Mouse (Mus musculus) stomach, embryonic 14.5 days (tissue): ENCODE data around the gene Fcamr. TPM values are rescaled to one million over a fixed set of nuclear protein-coding genes. Genes with fewer than 3 reads are reported as not detected.

ENCODE experiments used
- ATAC-seq: fragments of 200-750 bp; cut with Nextera tagmentation; 2 replicates; pipeline ENCODE4 v1.8.0; 2017; ENCODE audit warnings: low read depth, moderate TSS enrichment; ENCODE audit not compliant: insufficient number of reproducible peaks, insufficient read depth, low FRiP score
- H3K27ac ChIP-seq: fragments of 300-500 bp; sonication (generic); 2 replicates; pipeline ENCODE4 v1.5.1; 2014; ENCODE audit warnings: mild to moderate bottlenecking, low read length, moderate library complexity, mixed read lengths
- H3K27me3 ChIP-seq: fragments of 300-500 bp; sonication (generic); 2 replicates; pipeline ENCODE4 v1.6.1; 2014; ENCODE audit warnings: low read length, control low read depth, mixed read lengths; ENCODE audit not compliant: control insufficient read depth, insufficient read depth
- H3K36me3 ChIP-seq: fragments of 300-500 bp; sonication (generic); 2 replicates; pipeline ENCODE4 v1.6.1; 2014; ENCODE audit warnings: mild to moderate bottlenecking, control low read depth, low read length, moderate library complexity, mixed read lengths; ENCODE audit not compliant: control insufficient read depth, insufficient read depth
- H3K4me1 ChIP-seq: fragments of 300-500 bp; sonication (generic); 2 replicates; pipeline ENCODE4 v1.6.1; 2014; ENCODE audit warnings: low read length, control low read depth, mixed read lengths; ENCODE audit not compliant: control insufficient read depth, insufficient read depth
- H3K4me2 ChIP-seq: fragments of 300-500 bp; sonication (generic); replicated peaks from 2 replicates; pipeline ENCODE4 v1.6.1; 2014; ENCODE audit warnings: low read depth, low read length, control low read depth
- H3K4me3 ChIP-seq: fragments of 300-500 bp; sonication (generic); 2 replicates; pipeline ENCODE4 v1.5.1; 2014; ENCODE audit warnings: low read depth, low read length, control low read depth
- H3K9ac ChIP-seq: fragments of 300-500 bp; sonication (generic); replicated peaks from 2 replicates; pipeline ENCODE4 v1.6.1; 2014; ENCODE audit warnings: low read depth, mild to moderate bottlenecking, control low read depth, low read length, moderate library complexity, mixed read lengths
- H3K9me3 ChIP-seq: fragments of 300-500 bp; sonication (generic); 2 replicates; pipeline ENCODE4 v1.6.1; 2016; ENCODE audit warnings: low read depth, low read length, control low read depth; ENCODE audit not compliant: control insufficient read depth
- WGBS: fragments of 180-500 bp; shearing (Covaris S2); extraction: QIAGEN DNeasy Blood & Tissue Kit; methylation state at CpG from one replicate; pipeline ENCODE4 v1.1.7; 2014; 5-methylcytosine and 5-hydroxymethylcytosine counted together
- polyA plus RNA-seq: library from polyadenylated mRNA; unstranded; fragments of >200 nt; fragmentation: Nextera tagmentation; extraction: Ambion mirVana; gene quantifications from 2 replicates; pipeline ENCODE4 v1.2.1, GENCODE M21; 2014

Gene Fcamr
- polyA plus RNA-seq, 1 experiment from 2014 or later, result 0.22 TPM

- no peak for ATAC-seq
- H3K9me3 ChIP-seq, result no peaks in the 10 kb centered on the region
- no peaks in the 10 kb centered on the region for H3K4me1 ChIP-seq
- WGBS, result 77% methylated on average over 5 of the region's 5 CpGs
- H3K4me3 ChIP-seq, result no peak overlapping the region
- no peaks in the 10 kb centered on the region for H3K36me3 ChIP-seq
- no peaks in the 10 kb centered on the region for H3K27me3 ChIP-seq
- no peak overlapping the region for H3K9ac ChIP-seq
- no peak overlapping the region for H3K27ac ChIP-seq
- H3K4me2 ChIP-seq, result no peak overlapping the region
Observed at GRCm38 (mm10) chr1:130832230-130833149, 31.8 kb downstream of the Fcamr start.

- Histone ChIP-seq H3K4me3 (no peak overlapping the region), H3K9ac (no peak overlapping the region), H3K27ac (no peak overlapping the region), H3K27me3 (no peaks in the 10 kb centered on the region), H3K4me2 (no peak overlapping the region), H3K9me3 (no peaks in the 10 kb centered on the region), H3K4me1 (no peaks in the 10 kb centered on the region), H3K36me3 (no peaks in the 10 kb centered on the region)
- WGBS, result 82% methylated on average over 6 of the region's 6 CpGs
- ATAC-seq, result no peak
Observed at GRCm38 (mm10) chr1:130835161-130835936, 34.6 kb downstream of the Fcamr start.

GRCm38 (mm10) chr1:130838288-130838687 lies 37.6 kb downstream of the Fcamr start:
- H3K36me3 ChIP-seq, result no peaks in the 10 kb centered on the region
- no peak overlapping the region for H3K9ac ChIP-seq
- no peak for ATAC-seq
- H3K9me3 ChIP-seq, result no peaks in the 10 kb centered on the region
- 47% methylated on average over 6 of the region's 6 CpGs for WGBS
- no peaks in the 10 kb centered on the region for H3K4me1 ChIP-seq
- no peaks in the 10 kb centered on the region for H3K27me3 ChIP-seq
- no peak overlapping the region for H3K4me3 ChIP-seq
- H3K4me2 ChIP-seq, result no peak overlapping the region
- H3K27ac ChIP-seq, result no peak overlapping the region

GRCm38 (mm10) chr1:130840599-130841379 lies 40.1 kb downstream of the Fcamr start:
- no peaks in the 10 kb centered on the region for H3K36me3 ChIP-seq
- H3K4me3 ChIP-seq, result no peak overlapping the region
- no peaks in the 10 kb centered on the region for H3K27me3 ChIP-seq
- no peak for ATAC-seq
- no peak overlapping the region for H3K4me2 ChIP-seq
- 31% methylated on average over 8 of the region's 8 CpGs for WGBS
- H3K9ac ChIP-seq, result no peak overlapping the region
- H3K4me1 ChIP-seq, result no peaks in the 10 kb centered on the region
- H3K27ac ChIP-seq, result no peak overlapping the region
- no peaks in the 10 kb centered on the region for H3K9me3 ChIP-seq

GRCm38 (mm10) chr1:130841621-130842020 lies 40.9 kb downstream of the Fcamr start:
- H3K9me3 ChIP-seq, result no peaks in the 10 kb centered on the region
- H3K27ac ChIP-seq, result no peak overlapping the region
- H3K4me1 ChIP-seq, result no peaks in the 10 kb centered on the region
- no peak for ATAC-seq
- no peak overlapping the region for H3K4me3 ChIP-seq
- H3K27me3 ChIP-seq, result no peaks in the 10 kb centered on the region
- H3K36me3 ChIP-seq, result no peaks in the 10 kb centered on the region
- H3K9ac ChIP-seq, result no peak overlapping the region
- WGBS, result 72% methylated on average over 7 of the region's 7 CpGs
- no peak overlapping the region for H3K4me2 ChIP-seq

GRCm38 (mm10) chr1:130844516-130844915 lies 43.8 kb downstream of the Fcamr start:
- no peaks in the 10 kb centered on the region for H3K27me3 ChIP-seq
- no peak overlapping the region for H3K4me3 ChIP-seq
- ATAC-seq, result no peak
- no peaks in the 10 kb centered on the region for H3K4me1 ChIP-seq
- H3K36me3 ChIP-seq, result no peaks in the 10 kb centered on the region
- 82% methylated on average over 7 of the region's 7 CpGs for WGBS
- no peak overlapping the region for H3K9ac ChIP-seq
- no peak overlapping the region for H3K4me2 ChIP-seq
- H3K27ac ChIP-seq, result no peak overlapping the region
- H3K9me3 ChIP-seq, result no peaks in the 10 kb centered on the region

GRCm38 (mm10) chr1:130849530-130850214 lies 49.0 kb downstream of the Fcamr start:
- no peak for ATAC-seq
- H3K27me3 ChIP-seq, result no peaks in the 10 kb centered on the region
- H3K4me1 ChIP-seq, result no peaks in the 10 kb centered on the region
- H3K9ac ChIP-seq, result no peak overlapping the region
- no peaks in the 10 kb centered on the region for H3K36me3 ChIP-seq
- H3K4me2 ChIP-seq, result no peak overlapping the region
- H3K27ac ChIP-seq, result no peak overlapping the region
- WGBS, result 90% methylated on average over 10 of the region's 10 CpGs
- no peaks in the 10 kb centered on the region for H3K9me3 ChIP-seq
- H3K4me3 ChIP-seq, result no peak overlapping the region

GRCm38 (mm10) chr1:130850405-130850804 lies 49.7 kb downstream of the Fcamr start:
- Histone ChIP-seq H3K9me3 (no peaks in the 10 kb centered on the region), H3K9ac (no peak overlapping the region), H3K4me3 (no peak overlapping the region), H3K27ac (no peak overlapping the region), H3K4me2 (no peak overlapping the region), H3K4me1 (no peaks in the 10 kb centered on the region), H3K27me3 (no peaks in the 10 kb centered on the region), H3K36me3 (no peaks in the 10 kb centered on the region)
- no peak for ATAC-seq
- 90% methylated on average over 5 of the region's 5 CpGs for WGBS
